Mouse (Mus musculus) testis, postnatal 14 days (tissue): ENCODE data around the gene Ccdc191.
A peak's percentile ranks its signal among the peaks of the same experiment; 100 is the strongest.

Experiments
- DNase-seq: peaks from one replicate; pipeline ENCODE4 v3.0.0; 2021; ENCODE audit warnings: low spot score

Ccdc191 gene

GRCm38 (mm10) chr16:43889208-43890004 lies at the start of gene Ccdc191:
Gene Ccdc191 (plus strand): TSS chr16:43889800.
- peak; percentile 100 for DNase-seq

GRCm38 (mm10) chr16:43841236-43841635 lies 48.4 kb upstream of the Ccdc191 start:
- no peak for DNase-seq

- no peak for DNase-seq
These were observed 39.8 kb upstream of the Ccdc191 start for GRCm38 (mm10) chr16:43849839-43850238.

GRCm38 (mm10) chr16:43858941-43859476 lies 30.6 kb upstream of the Ccdc191 start:
- DNase-seq: no peak

GRCm38 (mm10) chr16:43860624-43861023 lies 29.0 kb upstream of the Ccdc191 start:
- DNase-seq: no peak

GRCm38 (mm10) chr16:43869805-43870204 lies 19.8 kb upstream of the Ccdc191 start:
- DNase-seq: no peak

GRCm38 (mm10) chr16:43871419-43871818 lies 18.2 kb upstream of the Ccdc191 start:
- DNase-seq: no peak

GRCm38 (mm10) chr16:43879769-43880168 lies 9.8 kb upstream of the Ccdc191 start:
- DNase-seq: no peak

GRCm38 (mm10) chr16:43881636-43882035 lies 8.0 kb upstream of the Ccdc191 start:
- DNase-seq: no peak

GRCm38 (mm10) chr16:43882329-43882728 lies 7.3 kb upstream of the Ccdc191 start:
- no peak for DNase-seq

GRCm38 (mm10) chr16:43890005-43890336 lies 371 bp downstream of the Ccdc191 start:
- no peak for DNase-seq

- DNase-seq: no peak
These were observed 1.2 kb downstream of the Ccdc191 start for GRCm38 (mm10) chr16:43890747-43891336.

GRCm38 (mm10) chr16:43894501-43894900 lies 4.9 kb downstream of the Ccdc191 start:
- no peak for DNase-seq

- DNase-seq: no peak
These were observed 10.5 kb downstream of the Ccdc191 start for GRCm38 (mm10) chr16:43900138-43900537.

GRCm38 (mm10) chr16:43900571-43900970 lies 11.0 kb downstream of the Ccdc191 start:
- DNase-seq: no peak

- no peak for DNase-seq
These were observed 19.3 kb downstream of the Ccdc191 start for GRCm38 (mm10) chr16:43908881-43909280.

- DNase-seq: no peak
These were observed 29.3 kb downstream of the Ccdc191 start for GRCm38 (mm10) chr16:43918867-43919266.

- no peak for DNase-seq
These were observed 32.4 kb downstream of the Ccdc191 start for GRCm38 (mm10) chr16:43922024-43922423.

- no peak for DNase-seq
These were observed 33.0 kb downstream of the Ccdc191 start for GRCm38 (mm10) chr16:43922630-43923029.

GRCm38 (mm10) chr16:43925001-43925558 lies 35.5 kb downstream of the Ccdc191 start:
- DNase-seq: no peak

- no peak for DNase-seq
These were observed 36.2 kb downstream of the Ccdc191 start for GRCm38 (mm10) chr16:43925846-43926245.

- DNase-seq: no peak
These were observed 36.8 kb downstream of the Ccdc191 start, which contains the start of gene Qtrt2 for GRCm38 (mm10) chr16:43926341-43926859. Gene Qtrt2 (minus strand): TSS chr16:43926809.

- DNase-seq: no peak
These were observed 41.0 kb downstream of the Ccdc191 start for GRCm38 (mm10) chr16:43930577-43930976.
